Mouse (Mus musculus) limb, embryonic 11.5 days (tissue): ENCODE measurements around the gene Smtnl2. TPM values are rescaled to one million over a fixed set of nuclear protein-coding genes. Genes with fewer than 3 reads are reported as not detected.

Source experiments
- ATAC-seq: fragments of 200-750 bp; cut with Nextera tagmentation; 2 replicates; pipeline ENCODE4 v1.8.0; 2017; ENCODE audit warnings: low read depth; ENCODE audit not compliant: insufficient number of reproducible peaks, low FRiP score, low TSS enrichment
- DNase-seq: peaks from one replicate; pipeline ENCODE4 v3.0.0-alpha.2; 2015; ENCODE audit warnings: low spot score
- H3K27ac ChIP-seq: fragments of 300-500 bp; sonication (generic); replicated peaks from 2 replicates; pipeline ENCODE4 v1.5.1; 2014; ENCODE audit warnings: low read depth, mild to moderate bottlenecking, low read length
- H3K27me3 ChIP-seq: fragments of 300-500 bp; sonication (generic); 2 replicates; pipeline ENCODE4 v1.6.1; 2014; ENCODE audit warnings: mild to moderate bottlenecking, low read length, mixed read lengths; ENCODE audit not compliant: control insufficient read depth, insufficient read depth
- H3K36me3 ChIP-seq: fragments of 300-500 bp; sonication (generic); 2 replicates; pipeline ENCODE4 v1.6.1; 2014; ENCODE audit warnings: mild to moderate bottlenecking, low read length, moderate library complexity, mixed read lengths; ENCODE audit not compliant: control insufficient read depth, insufficient read depth
- H3K4me1 ChIP-seq: fragments of 300-500 bp; sonication (generic); 2 replicates; pipeline ENCODE4 v1.6.1; 2014; ENCODE audit warnings: low read length, mixed read lengths; ENCODE audit not compliant: control insufficient read depth, insufficient read depth
- H3K4me2 ChIP-seq: fragments of 300-500 bp; sonication (generic); 2 replicates; pipeline ENCODE4 v1.6.1; 2014; ENCODE audit warnings: low read depth, mild to moderate bottlenecking, moderate library complexity; ENCODE audit not compliant: severe bottlenecking
- H3K4me3 ChIP-seq: fragments of 300-500 bp; sonication (generic); 2 replicates; pipeline ENCODE4 v1.5.1; 2014; ENCODE audit warnings: low read depth, low read length
- H3K9ac ChIP-seq: fragments of 300-500 bp; sonication (generic); 2 replicates; pipeline ENCODE4 v1.6.1; 2014; ENCODE audit warnings: mild to moderate bottlenecking, low read length
- H3K9me3 ChIP-seq: fragments of 300-500 bp; sonication (generic); 2 replicates; pipeline ENCODE4 v1.6.1; 2016; ENCODE audit warnings: low read length; ENCODE audit not compliant: control insufficient read depth
- WGBS: fragments of 180-500 bp; shearing (Covaris S2); extraction: QIAGEN DNeasy Blood & Tissue Kit; methylation state at CpG from one replicate; pipeline ENCODE4 v1.1.7; 2014; 5-methylcytosine and 5-hydroxymethylcytosine counted together
- polyA plus RNA-seq: library from polyadenylated mRNA; unstranded; fragments of >200 nt; fragmentation: Nextera tagmentation; extraction: Ambion mirVana; gene quantifications from 2 replicates; pipeline ENCODE4 v1.2.1, GENCODE M21; 2014

The Smtnl2 gene
- polyA plus RNA-seq, 1 experiment from 2014 or later, result 13.2 TPM

DNA sequence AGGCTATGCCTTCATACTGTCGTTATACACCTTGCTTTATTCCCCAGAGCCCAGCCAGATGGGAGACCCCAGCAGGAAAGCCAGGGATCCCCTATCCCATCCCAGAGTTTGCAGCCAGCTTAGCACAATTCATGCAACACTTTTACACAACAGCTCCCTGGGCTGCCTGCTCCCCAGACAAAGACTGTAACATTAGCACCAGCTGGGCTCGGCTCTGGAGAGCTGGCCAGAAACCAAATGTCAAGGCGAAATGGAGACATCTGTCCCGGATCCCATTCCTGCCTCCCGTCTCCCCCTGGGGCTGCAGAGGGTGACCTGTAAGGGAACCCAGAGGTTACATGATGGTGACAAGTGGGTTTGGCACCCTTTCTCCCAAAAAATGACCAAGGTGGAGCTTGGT lies 17.8 kb downstream of the Smtnl2 start:
- Histone ChIP-seq H3K9me3 (no peaks in the 10 kb centered on the region), H3K4me3 (no peak overlapping the region), H3K27me3 (no peaks in the 10 kb centered on the region), H3K27ac (no peak overlapping the region), H3K36me3 (no peaks in the 10 kb centered on the region), H3K9ac (no peak overlapping the region), H3K4me1 (peaks cover 3% of the 10 kb centered on the region; the same call in 1 of the 2 replicates), H3K4me2 (no peak overlapping the region)
- no peak for DNase-seq
- WGBS, result 61% methylated on average over 5 of the region's 5 CpGs
- ATAC-seq, result no peak

DNA sequence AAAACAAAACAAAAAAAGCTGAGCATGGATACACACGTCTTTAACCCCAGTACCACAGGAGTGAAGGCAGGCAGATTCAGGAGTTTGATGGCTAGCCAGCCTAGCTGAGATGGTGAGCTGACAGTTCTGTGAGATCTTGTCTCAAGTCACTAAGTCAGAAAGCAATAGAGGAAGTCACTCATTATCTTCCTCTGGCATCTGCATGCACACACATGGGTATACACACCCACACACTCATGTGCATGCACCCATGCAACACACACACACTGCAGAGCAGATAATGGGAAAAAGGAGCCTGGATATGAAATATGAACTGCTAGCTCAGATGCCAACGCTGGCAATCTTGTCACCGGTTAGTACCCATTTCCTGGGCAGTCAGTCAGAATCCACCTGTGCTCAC lies 18.3 kb downstream of the Smtnl2 start:
- no peak for DNase-seq
- Histone ChIP-seq H3K4me2 (no peak overlapping the region), H3K9me3 (no peaks in the 10 kb centered on the region), H3K4me1 (peaks cover 5% of the 10 kb centered on the region; the same call in 1 of the 2 replicates), H3K27ac (no peak overlapping the region), H3K4me3 (no peak overlapping the region), H3K36me3 (no peaks in the 10 kb centered on the region), H3K9ac (no peak overlapping the region), H3K27me3 (no peaks in the 10 kb centered on the region)
- ATAC-seq, result no peak
- 80% methylated on average over 3 of the region's 3 CpGs for WGBS

DNA sequence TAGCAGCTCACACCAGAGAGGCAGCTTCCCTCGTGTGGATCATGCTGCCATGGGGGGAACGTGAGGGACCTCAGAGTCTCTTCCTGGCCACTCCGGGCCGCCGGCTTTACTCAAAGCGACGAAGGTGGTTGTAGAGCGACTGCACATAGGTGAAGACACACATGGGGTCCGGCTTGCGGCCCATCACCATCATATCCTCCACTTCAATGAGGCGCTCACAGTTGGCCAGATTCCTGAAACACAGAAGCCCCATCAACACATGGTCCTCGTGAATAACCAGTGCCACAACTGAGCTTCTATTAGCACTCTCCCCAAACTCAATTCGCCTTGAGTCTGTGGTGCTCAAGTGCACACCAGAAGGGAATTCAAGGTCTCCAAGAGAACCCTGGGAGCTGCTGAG lies 20.3 kb downstream of the Smtnl2 start:
- DNase-seq (no peak), ATAC-seq (no peak)
- H3K27ac ChIP-seq, result no peak overlapping the region
- H3K36me3 ChIP-seq, result no peaks in the 10 kb centered on the region
- no peak overlapping the region for H3K4me2 ChIP-seq
- no peak overlapping the region for H3K9ac ChIP-seq
- H3K4me3 ChIP-seq, result no peak overlapping the region
- peaks cover 7% of the 10 kb centered on the region; the same call in 1 of the 2 replicates for H3K4me1 ChIP-seq
- WGBS, result 94% methylated on average over 13 of the region's 13 CpGs
- H3K9me3 ChIP-seq, result no peaks in the 10 kb centered on the region
- no peaks in the 10 kb centered on the region for H3K27me3 ChIP-seq

DNA sequence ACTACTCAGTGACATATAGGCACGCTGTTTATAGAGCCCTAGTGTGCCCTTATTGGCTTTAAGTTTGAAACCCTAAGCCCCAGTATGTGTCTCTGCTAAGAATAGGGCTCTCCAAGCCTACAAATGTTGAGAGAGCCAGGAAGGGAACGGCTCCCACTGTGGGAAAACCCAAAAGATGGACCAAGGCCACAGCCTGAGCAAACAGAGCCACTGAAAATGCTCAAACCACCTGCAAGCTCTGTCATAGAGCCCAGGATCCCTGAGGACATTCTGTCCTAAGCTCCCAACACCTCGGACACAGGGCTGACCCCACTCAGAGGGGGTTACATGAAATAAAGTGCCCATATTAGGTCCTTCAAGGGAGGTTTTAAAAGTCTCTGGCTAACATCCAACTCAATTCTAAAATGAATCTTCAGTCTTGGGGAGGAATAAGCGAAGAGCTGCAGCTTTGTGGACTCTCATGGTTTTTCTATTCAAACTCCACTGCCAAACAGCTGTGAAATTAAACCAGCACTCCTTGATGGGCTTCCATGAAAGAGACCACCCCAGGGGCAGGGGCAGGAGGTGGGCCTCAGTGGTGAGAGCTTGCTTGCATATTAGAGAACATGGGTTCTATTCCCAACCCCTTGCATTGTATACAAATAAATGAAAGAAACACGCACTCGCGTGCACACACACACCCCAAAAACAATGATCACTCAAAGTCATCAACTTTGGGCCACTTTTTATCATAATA lies 21.9 kb downstream of the Smtnl2 start:
- Histone ChIP-seq H3K27ac (no peak overlapping the region), H3K27me3 (no peaks in the 10 kb centered on the region), H3K36me3 (no peaks in the 10 kb centered on the region), H3K9ac (no peak overlapping the region), H3K4me1 (0 out of 2 replicates have a peak, but pooled peaks cover 4% of the 10 kb centered on the region), H3K4me2 (no peak overlapping the region), H3K9me3 (no peaks in the 10 kb centered on the region), H3K4me3 (no peak overlapping the region)
- DNase-seq (no peak), ATAC-seq (no peak)
- 86% methylated on average over 7 of the region's 7 CpGs for WGBS

- H3K27me3 ChIP-seq, result no peaks in the 10 kb centered on the region
- WGBS, result 70% methylated on average over 6 of the region's 6 CpGs
- H3K4me2 ChIP-seq, result no peak overlapping the region
- H3K36me3 ChIP-seq, result no peaks in the 10 kb centered on the region
- no peaks in the 10 kb centered on the region for H3K9me3 ChIP-seq
- no peak overlapping the region for H3K27ac ChIP-seq
- H3K9ac ChIP-seq, result no peak overlapping the region
- H3K4me1 ChIP-seq, result 0 out of 2 replicates have a peak, but pooled peaks cover 4% of the 10 kb centered on the region
- DNase-seq (no peak), ATAC-seq (peak; percentile 57; the same call in 1 of the 2 replicates)
- no peak overlapping the region for H3K4me3 ChIP-seq
Measured at GRCm38 (mm10) chr11:72388113-72388529, 23.4 kb downstream of the Smtnl2 start.

DNA sequence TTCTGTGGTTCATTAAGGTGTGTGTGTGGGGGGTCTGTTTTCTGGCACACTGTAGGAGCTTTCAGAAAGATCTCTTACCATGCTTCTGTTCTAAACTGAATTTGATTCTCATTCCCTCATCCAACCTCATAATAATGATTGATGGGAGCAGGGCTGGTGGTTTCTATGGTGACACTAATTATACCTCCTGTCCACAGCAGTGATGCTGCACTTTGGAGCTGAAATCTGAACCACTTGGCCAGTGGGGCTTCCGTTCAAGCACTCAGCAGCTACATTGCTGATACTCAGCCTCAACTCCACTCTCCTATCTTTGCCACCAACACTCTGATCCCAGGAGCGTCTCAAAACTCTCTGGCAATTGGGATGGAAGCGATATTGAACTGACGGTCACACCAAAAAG lies 32.2 kb downstream of the Smtnl2 start:
- no peaks in the 10 kb centered on the region for H3K36me3 ChIP-seq
- H3K27ac ChIP-seq, result no peak overlapping the region
- no peaks in the 10 kb centered on the region for H3K9me3 ChIP-seq
- H3K4me3 ChIP-seq, result no peak overlapping the region
- H3K4me2 ChIP-seq, result no peak overlapping the region
- no peak overlapping the region for H3K9ac ChIP-seq
- DNase-seq (no peak), ATAC-seq (no peak)
- H3K4me1 ChIP-seq, result no peaks in the 10 kb centered on the region
- H3K27me3 ChIP-seq, result no peaks in the 10 kb centered on the region
- WGBS, result 61% methylated on average over 4 of the region's 4 CpGs

GRCm38 (mm10) chr11:72378222-72378621 lies 33.3 kb downstream of the Smtnl2 start:
- no peak overlapping the region for H3K4me3 ChIP-seq
- no peaks in the 10 kb centered on the region for H3K27me3 ChIP-seq
- DNase-seq (no peak), ATAC-seq (no peak)
- H3K9me3 ChIP-seq, result no peaks in the 10 kb centered on the region
- no peak overlapping the region for H3K4me2 ChIP-seq
- WGBS, result 66% methylated on average over 7 of the region's 7 CpGs
- H3K36me3 ChIP-seq, result no peaks in the 10 kb centered on the region
- H3K27ac ChIP-seq, result no peak overlapping the region
- H3K4me1 ChIP-seq, result no peaks in the 10 kb centered on the region
- H3K9ac ChIP-seq, result no peak overlapping the region

- H3K4me2 ChIP-seq, result no peak overlapping the region
- no peak overlapping the region for H3K4me3 ChIP-seq
- no peaks in the 10 kb centered on the region for H3K36me3 ChIP-seq
- H3K27me3 ChIP-seq, result no peaks in the 10 kb centered on the region
- no peaks in the 10 kb centered on the region for H3K4me1 ChIP-seq
- 84% methylated on average over 2 of the region's 2 CpGs for WGBS
- H3K9ac ChIP-seq, result no peak overlapping the region
- no peak for ATAC-seq
- H3K27ac ChIP-seq, result no peak overlapping the region
- no peaks in the 10 kb centered on the region for H3K9me3 ChIP-seq
- DNase-seq, result no peak
Measured at GRCm38 (mm10) chr11:72376562-72376961, 35.0 kb downstream of the Smtnl2 start.
